Mouse (Mus musculus) heart, adult 2 months (tissue): ENCODE data around the gene Nudcd3.

ENCODE experiments used
- CTCF ChIP-seq: fragments of 200-600 bp; IDR thresholded peaks from 2 replicates; pipeline ENCODE4 v1.8.1; 2022; ENCODE audit warnings: antibody characterized with exemption, mild to moderate bottlenecking, moderate library complexity
- EP300 ChIP-seq: fragments of 200-500 bp; IDR thresholded peaks from 2 replicates; pipeline ENCODE4 v1.6.1; 2011; ENCODE audit warnings: low read depth, low read length, control low read depth; ENCODE audit not compliant: insufficient read depth
- POLR2A ChIP-seq: fragments of 200-500 bp; IDR thresholded peaks from 2 replicates; pipeline ENCODE4 v1.6.1; 2011; ENCODE audit warnings: mild to moderate bottlenecking, low read depth, low read length, control low read depth; ENCODE audit not compliant: insufficient read depth

GRCm38 (mm10) chr11:6066176-6066575, 134.0 kb downstream of the Nudcd3 start, which contains the start of gene Camk2b:
- TF ChIP-seq EP300: no peak
- no peak for TF ChIP-seq CTCF
- no peak for TF ChIP-seq POLR2A
